Mouse (Mus musculus): ENCODE measurements around the gene Nfam1.
A peak's percentile ranks its signal among the peaks of the same experiment; 100 is the strongest.
"Not testable (repeated sequence)": the region's sequence is repeated elsewhere in the genome, so short reads cannot be mapped to it uniquely, and the experiment has no call there.

The Nfam1 gene

DNA sequence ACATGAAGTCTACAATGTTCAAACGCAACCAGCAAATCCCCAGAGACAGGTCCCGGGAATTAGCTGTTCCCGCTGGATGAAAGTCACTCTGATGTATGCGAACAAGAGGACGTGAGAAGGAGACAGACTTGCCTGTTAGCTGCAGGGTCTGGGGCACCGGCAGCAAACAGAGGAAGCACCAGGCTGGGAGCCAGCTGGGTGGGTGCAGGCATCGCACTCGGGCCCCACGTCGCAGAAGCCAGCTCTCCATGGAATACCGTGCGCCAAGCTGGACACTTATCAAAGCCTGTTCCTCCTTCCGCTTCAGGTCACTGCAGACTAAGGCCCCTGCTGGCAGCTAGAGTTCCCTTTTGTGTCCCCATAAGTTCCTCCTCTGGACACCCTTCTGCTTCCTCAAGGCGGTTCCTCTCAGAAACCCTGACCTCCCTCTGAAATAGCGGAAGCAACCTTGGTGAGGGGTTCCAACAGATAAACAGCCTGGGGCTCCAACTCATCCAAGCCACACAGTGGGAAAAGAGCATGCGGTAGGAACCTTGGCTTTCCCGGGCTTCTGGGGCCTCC lies at the start of gene Nfam1:
TSS of gene Nfam1 (minus strand) at position 326 of the 561 bp plus-strand sequence.
- no peak for DNase-seq (ENCODE audit: low spot score in 2 of 2)

DNA sequence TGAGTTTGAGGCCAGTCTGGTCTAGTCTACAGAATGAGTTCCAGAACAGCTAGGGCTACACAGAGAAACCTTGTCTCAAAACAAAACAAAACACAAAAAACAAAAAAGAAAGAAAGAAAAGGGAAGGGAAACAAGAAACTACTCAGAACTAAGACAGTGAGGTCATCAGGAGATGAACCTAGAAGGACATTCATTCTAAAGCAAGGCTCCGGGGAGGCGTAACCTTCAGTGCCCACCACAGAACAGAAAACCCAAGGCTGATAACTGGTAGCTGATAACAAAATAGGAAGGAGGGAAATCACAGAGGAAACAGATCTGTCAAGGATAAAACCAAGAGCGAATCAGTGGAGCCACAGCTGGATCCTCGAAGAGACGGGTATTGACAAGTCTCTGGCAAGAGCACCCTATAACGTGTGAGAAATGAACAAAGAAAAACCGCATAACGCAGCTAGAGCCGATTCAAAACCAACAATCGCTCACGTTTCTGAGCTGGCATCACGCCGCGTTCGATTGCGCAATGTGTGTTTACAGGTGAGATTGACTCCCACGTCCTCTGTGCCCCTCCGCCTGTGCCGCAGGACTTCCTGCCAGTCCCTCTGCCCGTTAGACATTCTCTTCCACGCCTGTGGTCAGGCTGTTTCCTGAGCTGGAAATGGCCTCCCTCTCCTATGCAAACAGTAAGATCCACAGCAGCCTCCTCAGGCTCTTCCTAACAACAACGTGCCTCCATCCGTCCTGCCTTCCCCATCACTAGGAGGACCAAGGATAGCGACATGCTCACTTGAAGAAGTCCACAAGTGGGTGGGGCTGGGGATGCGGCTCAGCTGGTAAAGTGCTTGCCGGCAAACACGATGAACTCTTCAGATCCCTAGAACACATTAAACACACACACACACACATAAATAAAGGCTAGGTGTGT lies 42.8 kb upstream of the Nfam1 start:
- no peak for DNase-seq (ENCODE audit: low spot score in 2 of 2)

DNA sequence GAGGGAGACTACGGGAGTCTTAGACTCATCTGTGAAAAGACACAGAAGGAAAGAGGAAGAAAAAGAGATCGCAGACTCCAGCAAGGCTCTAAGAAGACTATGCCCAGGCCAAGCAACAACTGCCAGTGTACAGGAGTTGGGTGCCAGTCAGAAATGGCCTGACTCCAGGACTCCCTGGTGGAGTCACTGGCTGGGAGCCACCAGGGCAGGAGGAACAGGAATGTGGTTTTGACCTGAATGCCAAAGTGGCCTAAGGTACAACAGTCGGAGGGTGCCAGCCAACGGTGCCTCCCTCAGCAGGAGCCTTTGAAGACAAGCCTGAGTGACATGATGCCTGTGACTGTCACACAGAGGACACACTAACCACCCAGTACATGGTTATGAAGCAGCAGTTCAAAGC lies 41.1 kb upstream of the Nfam1 start:
- DNase-seq (ENCODE audit: low spot score in 2 of 2), result no peak

DNA sequence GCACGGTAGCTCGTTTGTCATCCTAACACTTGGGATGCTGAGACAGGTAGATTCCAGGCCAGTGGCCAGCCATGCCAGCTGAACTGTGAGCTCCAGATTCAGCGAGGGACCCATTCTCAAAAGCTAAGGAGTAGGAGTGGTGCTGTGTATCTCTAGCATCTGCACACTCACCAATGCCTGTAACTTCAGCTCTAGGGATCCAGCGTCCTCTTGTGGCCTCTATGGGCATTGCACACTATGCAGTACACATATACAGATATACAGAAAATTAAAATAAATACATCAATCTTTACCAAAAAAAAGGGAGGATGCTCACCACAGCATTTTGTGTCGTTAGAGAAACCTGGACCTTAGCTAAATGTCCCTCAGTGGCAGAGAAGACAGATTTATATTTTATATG lies 38.6 kb upstream of the Nfam1 start:
- no peak for DNase-seq (ENCODE audit: low spot score in 2 of 2)

DNA sequence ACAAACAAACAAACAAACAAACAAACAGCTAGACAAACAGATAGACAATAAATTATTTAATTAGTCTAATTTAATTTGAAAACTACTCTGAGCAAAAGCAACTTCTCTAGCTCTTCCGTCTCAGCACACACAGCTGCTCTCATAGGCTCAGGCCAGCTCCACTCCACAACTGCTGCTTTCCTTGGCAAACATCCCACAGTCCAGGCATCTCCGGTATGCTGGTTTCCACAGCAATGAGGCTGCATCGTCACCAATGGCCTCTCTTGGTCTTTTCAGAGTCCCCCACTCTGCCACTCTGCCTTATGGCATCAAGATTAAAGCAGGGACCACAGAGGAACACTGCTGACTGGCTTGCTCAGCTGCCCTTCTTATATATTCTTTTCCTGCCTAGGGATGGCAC lies 37.8 kb upstream of the Nfam1 start:
- DNase-seq (ENCODE audit: low spot score in 2 of 2), result peak in 1 of 2 experiments; percentile 55

DNA sequence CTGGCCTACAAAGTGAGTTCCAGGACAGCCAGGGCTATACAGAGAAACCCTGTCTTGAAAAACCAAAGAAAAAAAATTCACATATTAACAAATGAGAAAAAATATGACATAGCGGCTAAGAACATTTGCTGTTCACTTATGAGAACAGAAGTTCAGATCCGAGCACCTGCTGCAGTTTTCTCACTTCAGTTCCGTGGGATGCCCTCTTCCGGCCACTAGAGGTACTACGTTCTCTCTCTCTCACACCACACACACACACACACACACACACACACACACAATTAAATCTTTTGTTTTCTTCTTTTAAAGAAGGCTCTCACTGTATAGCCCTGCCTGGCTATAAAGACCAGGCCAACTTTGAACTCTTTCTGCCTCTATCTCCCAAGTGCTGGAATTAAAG lies 35.2 kb upstream of the Nfam1 start:
- no peak for DNase-seq (ENCODE audit: low spot score in 2 of 2)

DNA sequence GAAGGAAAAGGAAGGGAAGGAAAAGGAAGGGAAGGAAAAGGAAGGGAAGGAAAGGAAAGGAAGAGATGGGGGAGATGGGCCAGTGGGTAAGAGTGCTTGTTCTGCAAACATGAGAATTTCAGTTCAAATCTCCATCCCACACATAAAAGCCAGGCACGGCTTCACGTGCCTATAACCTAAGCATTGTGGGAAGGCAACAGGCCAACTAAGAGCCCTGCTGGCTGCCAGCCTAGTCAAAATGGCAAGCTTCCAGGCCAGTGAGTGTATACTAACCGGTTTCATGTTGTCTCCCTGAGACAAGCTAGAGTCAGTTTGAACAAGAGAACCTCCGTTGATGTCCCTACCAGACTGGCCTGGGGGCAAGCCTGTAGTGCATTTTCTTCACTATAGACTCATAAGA lies 32.4 kb upstream of the Nfam1 start:
- peak in 1 of 2 experiments; percentile 81 for DNase-seq (ENCODE audit: low spot score in 2 of 2)

DNA sequence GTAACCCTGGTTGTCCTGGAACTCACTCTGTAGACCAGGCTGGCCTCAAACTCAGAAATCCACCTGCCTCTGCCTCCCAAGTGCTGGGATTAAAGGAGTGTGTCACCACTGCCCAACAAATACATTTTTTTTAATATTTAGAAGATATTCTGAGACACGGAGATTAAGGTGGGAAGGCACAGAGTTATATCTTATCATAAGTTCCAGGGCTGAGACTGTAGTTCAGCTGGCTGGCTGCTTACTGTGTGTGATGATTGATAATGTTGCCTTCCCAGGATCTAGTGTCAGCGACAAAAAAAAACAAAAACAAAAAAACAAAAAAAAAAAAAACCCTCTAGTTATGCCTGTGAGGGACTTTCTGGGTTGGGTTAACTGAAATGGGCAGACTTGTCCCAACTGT lies 29.5 kb upstream of the Nfam1 start:
- not testable (repeated sequence) for DNase-seq (ENCODE audit: low spot score in 2 of 2)

DNA sequence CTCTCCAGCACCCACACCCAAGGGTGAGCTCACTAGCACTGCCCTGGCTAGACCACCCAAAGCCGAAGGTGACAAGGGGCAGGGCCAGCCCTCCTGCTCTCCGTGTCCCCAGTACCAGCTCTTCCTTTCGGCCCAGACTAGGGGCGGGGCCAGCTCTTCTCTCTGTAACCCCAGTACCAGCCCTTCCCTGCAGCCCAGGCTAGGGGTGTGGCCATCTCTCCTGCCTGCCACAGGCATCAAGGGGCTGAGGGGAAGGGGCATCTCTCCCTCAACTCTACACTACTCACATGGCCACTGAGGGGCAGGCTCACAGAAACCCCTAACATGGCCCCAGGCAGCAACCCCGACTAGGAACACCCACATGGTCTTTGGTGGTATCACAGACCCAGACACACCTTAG lies 28.6 kb upstream of the Nfam1 start:
- DNase-seq (ENCODE audit: low spot score in 2 of 2), result no peak

DNA sequence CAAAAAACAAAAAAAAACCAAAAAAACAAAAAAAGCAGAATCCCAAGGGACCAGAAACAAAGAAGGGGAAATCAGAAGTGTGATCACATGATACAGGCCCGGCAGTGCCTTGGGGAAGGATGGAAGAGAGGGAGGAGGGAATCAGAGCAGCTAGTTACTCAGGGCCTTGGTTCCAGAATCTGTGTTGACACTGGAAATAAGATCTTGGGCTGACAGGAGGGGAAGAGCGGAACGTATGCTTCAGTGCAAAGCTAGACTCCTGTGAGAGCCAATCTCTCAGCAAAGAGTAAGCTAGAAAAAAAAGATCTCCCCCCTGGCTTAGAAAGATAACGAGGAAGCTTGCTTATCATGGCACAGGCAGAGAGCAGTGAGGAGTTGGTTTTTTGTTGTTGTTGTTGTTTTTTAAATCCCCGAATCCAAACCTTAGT lies 26.1 kb upstream of the Nfam1 start:
- DNase-seq (ENCODE audit: low spot score in 2 of 2), result no peak

DNA sequence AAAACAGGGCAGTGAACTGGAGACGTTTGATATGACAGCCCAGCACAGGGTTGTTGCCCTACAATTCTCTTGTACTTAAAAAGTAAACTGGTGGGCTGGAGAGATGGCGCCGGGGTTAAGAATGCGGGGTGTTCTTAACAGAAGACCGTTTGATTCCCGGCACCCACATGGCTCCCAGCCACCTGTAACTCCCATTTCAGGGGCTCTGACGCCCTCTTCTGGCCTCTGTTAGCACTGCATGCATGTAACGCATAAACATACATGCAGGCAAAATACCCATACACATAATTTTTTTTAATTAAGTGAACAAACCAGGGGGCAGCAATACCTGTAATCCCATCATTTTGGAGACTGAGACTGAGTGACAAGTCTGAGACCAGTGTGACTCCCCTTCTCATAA lies 24.4 kb upstream of the Nfam1 start:
- DNase-seq (ENCODE audit: low spot score in 2 of 2), result no peak

DNA sequence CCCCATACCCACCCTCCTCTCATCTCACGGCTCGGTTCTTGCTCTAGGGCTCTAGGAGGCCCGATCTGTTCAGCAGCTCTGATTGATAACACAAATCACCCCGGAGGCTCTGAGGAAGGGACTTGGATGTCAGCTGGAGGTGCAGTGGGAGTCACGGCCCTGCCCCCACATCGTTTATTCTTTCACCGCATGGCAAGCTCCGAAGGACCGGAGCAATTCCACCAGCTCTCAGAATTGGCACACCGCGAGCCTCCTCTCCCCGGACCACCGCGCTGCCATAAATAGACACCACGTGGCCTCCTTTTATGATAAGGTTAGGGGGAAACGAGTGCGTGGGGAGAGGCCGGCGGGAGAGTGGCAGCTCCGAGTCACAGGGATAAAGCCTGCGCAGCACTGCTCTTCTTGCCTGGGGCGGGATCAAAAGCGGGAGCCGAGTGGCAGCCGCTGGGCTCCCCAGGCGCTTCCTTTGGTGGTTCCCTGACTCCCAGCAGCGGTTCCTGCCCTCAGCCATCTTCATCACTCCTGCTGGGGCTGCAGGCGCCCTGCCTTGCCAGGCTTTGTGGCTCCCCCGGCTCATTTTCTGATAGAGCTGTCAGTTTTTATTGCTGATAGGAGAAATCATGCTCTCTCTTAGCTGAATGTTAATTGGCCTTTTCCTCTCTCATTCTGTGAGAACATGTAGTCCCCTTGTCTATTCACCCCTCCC lies 23.4 kb upstream of the Nfam1 start:
- no peak for DNase-seq (ENCODE audit: low spot score in 2 of 2)

DNA sequence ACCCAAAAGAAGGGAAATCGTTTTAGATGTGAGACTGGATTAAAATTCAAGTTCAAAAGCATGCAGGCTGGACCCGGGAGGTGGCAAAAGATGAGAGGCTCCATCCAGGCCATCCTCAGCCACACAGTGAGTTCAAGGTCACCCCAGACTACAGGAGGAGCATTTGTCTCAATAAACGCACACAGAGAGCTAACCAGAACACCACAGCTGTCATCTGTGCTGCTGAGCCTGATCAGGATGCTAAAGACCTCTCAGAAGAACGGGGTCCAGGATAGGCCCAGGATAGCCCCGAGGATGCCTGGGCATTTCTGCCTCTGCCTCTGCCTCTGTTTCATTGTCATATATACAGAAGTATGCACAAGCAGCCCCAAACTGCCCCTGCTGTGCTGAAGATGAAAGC lies 22.5 kb upstream of the Nfam1 start:
- no peak for DNase-seq (ENCODE audit: low spot score in 2 of 2)

DNA sequence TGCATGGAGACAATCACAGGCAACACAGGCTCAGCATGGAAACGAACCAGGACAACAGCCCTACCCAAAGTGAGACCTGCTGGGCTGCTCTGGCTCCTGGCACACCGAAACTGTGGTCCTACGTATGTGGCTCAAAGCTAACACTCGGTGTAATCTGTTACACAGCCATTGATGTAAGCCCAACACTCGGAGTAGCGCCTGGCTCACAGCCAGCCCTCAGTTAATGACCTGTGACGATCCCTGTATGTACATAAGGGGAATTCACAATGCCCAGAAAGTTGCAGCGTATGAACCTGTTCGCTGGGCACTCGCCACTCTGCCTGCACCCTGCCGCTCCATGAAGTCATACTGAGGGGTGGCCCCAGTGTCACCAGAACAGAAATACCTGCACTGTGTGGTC lies 20.2 kb upstream of the Nfam1 start:
- DNase-seq (ENCODE audit: low spot score in 2 of 2), result no peak

DNA sequence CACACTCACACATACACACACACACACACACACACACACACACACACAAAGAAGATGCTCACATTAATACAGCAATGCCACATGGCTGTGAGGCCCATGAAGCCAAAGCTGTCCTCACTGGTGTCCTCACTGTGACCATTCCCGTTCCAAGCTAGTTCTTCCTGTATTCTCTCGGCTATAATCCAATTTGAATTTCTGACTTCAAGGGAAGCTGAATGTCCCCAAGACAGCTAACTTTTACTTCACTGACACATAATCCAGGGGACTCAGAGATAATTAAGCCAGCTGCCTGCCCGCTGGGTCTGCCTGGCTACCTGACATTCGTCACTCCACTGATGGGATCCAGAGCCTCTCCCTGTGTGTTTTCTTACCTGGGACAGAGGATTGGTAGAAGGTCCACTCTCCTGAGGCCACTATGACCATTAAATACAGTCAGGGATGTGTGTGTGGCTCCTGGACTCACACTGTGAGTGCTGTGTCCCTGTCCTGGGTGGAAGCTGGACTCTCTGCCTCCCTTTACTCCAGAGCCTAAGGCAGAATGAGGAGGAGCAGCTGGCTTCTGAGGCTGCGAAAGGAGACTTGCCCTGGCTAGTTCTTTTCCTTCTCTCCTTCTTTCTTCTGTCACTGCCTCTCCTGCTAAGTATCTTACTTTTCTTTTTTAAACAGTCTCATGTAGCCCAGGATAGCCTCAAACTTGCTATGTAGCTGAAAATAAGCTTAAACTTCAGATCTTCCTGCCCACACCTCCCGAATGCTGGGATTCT lies 19.4 kb upstream of the Nfam1 start:
- DNase-seq (ENCODE audit: low spot score in 2 of 2), result no peak

DNA sequence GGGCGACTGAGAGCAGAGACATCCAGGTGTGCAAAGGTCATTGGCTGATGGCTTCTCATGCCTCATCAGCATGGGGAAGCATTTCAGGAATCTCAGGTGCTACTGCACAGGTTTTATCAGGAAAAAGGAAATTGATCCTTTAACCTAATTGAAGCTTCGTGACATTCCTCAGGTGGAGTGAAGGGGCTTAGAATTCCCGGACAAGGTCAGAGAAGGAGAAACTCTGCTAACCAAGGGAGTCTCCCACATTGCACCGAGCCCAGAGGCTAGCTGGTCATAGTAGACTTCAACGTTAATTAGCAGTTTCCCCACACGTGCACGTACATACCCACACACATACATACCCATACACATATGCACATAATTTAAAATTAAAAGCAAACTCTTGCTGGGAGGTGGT lies 13.6 kb upstream of the Nfam1 start:
- DNase-seq (ENCODE audit: low spot score in 2 of 2), result no peak

DNA sequence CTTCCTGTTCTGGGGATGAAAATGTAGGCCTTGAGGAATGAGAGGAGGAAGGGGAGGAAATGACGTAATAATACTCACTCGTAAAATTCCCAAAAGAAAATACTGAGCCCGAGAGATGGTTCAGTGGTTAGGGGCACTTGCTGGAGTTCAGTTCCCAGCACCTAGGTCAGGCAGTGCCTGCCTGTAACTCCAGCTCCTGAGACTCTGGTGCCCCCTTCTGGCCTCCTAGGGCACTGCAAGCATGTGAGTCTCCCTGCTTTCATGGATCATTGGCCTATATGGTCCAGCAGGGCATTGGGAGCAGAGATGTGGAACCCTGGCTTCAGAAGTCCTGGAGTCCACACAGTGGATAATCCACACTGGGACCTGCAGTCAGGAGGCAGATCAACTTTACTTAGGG lies 13.2 kb upstream of the Nfam1 start:
- DNase-seq (ENCODE audit: low spot score in 2 of 2), result no peak

DNA sequence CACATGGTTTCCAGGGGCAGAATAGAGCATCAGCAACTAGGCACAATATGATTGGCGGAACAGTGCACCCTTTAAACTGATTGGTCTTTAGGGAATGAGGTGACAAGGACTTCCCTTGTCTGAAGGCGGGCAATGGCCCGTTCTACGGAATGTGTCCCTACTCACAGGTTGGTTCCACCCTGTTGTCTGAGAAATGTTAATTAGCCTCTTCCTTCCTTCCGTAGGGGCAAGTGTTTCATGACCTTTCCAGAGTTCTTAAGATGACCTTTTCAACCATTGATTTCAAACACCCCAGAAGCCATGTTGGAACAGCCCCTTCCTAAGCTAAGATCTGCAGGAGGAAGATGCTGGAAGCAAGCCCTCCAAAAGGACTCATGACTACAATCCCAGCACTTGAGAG lies 12.5 kb upstream of the Nfam1 start:
- not testable (repeated sequence) for DNase-seq (ENCODE audit: low spot score in 2 of 2)

DNA sequence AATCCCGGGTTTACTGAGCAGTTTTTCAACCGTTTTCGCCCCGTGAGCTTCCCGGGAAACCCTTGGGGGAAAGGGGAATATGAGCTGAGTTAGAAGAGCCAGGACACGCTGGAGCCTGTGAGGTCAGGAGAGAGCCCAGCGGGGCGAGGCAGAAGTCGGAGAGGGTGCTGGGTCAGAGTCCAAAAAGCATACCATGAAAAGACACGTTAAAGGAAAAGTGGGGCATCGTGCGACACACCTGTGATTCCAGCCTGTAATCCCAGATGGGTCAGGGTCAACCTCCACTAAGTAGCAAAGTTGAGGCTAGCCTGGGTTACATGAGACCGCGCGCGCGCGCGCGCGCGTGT lies 10.2 kb upstream of the Nfam1 start:
- no peak for DNase-seq (ENCODE audit: low spot score in 2 of 2)

DNA sequence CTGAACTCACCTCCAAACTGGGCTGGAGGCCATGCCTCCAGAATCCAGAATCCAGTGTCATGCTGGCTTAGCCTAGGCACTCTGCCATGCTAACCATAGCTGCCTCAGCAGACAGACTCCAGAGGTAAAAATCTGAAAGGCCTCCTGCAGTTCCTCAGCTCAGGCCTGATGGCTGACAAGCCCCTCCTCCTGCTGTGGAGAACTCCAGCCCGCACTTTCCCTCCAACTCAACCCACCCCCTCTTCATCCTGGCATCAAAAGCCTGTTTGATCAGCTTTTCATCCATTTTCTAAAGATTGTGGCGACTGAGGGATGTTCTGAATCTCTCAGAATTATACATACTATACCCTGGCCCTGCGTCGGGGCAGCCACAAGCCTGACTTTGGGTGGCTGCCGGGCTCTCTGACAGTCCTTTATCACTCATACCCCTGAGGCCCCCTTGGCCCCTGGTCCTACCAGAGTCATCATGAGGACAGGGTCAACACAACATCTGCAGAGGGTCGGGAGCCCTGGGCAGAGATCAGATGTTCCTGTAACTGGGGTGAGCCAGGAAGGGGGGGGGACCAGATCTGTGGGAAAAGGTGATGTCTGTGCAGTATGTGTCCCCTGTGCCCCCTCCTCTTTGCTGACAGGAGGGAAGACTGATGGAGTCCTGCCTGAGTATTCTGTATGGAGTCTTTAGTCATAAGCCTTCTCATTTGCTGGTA lies 9.7 kb upstream of the Nfam1 start:
- no peak for DNase-seq (ENCODE audit: low spot score in 2 of 2)

DNA sequence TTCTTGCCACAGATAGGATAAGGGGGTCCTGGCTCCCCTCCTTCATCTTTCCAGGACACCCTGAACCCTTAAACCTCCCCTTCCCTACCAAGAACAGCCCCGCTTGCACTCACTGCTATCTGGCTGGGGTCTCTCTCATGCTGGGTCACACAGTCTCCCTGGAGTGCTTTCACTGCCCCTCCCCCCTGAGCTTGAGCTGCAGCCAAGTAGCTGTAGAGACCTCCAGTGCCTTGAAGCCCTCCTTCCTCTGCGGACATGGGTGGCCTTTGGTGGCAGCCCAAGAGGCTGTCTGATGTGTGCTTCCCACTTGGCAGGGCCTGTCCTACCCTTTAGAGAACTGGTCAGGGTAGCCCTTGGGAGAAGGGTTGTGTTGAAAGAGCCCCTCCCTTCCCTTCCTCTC lies 7.0 kb upstream of the Nfam1 start:
- no peak for DNase-seq (ENCODE audit: low spot score in 2 of 2)

DNA sequence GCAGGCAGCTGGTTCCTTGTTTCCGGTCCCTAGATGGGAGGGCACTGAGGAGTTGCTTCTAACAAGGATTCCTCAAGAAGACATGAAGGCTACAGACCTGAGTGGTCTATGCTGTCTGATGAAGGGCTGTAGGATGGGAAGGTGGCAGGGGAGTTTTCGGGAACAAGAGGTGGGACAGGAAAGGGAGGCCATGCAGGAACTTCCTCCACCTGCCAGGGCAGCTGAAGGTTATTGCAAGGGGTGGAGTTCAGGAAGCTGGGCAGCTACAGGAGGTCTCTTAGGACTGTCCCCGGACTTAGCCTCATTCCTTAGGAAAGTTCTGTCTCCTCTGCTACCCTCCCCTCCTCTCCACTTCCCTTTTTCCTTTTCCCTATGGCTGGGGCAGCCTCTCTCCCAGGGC lies 5.7 kb upstream of the Nfam1 start:
- DNase-seq (ENCODE audit: low spot score in 2 of 2), result no peak

Measured in cerebellum, postnatal 4 days (tissue).